Mouse (Mus musculus) liver (tissue): Measurements from ENCODE around the gene Hspb7.

Source experiments
- DNase-seq: peaks from one replicate; pipeline ENCODE4 v3.0.0-alpha.2; 2020; ENCODE audit warnings: mixed read lengths

Gene Hspb7

GRCm38 (mm10) chr4:141451251-141451650 lies 30.7 kb downstream of the Hspb7 start:
- DNase-seq = no peak

- no peak for DNase-seq
Measured at GRCm38 (mm10) chr4:141451916-141452450, 31.4 kb downstream of the Hspb7 start.

GRCm38 (mm10) chr4:141454581-141455350 lies 34.2 kb downstream of the Hspb7 start:
- no peak for DNase-seq

GRCm38 (mm10) chr4:141455526-141455925 lies 34.9 kb downstream of the Hspb7 start:
- no peak for DNase-seq

GRCm38 (mm10) chr4:141456193-141456938 lies 35.8 kb downstream of the Hspb7 start:
- no peak for DNase-seq

- DNase-seq = no peak
Measured at GRCm38 (mm10) chr4:141458236-141458635, 37.7 kb downstream of the Hspb7 start.

- no peak for DNase-seq
Measured at GRCm38 (mm10) chr4:141458888-141459287, 38.3 kb downstream of the Hspb7 start.

- DNase-seq = no peak
Measured at GRCm38 (mm10) chr4:141459766-141460165, 39.2 kb downstream of the Hspb7 start.

- DNase-seq = no peak
Measured at GRCm38 (mm10) chr4:141460481-141460880, 39.9 kb downstream of the Hspb7 start.

GRCm38 (mm10) chr4:141461088-141461487 lies 40.5 kb downstream of the Hspb7 start:
- DNase-seq = no peak

- no peak for DNase-seq
Measured at GRCm38 (mm10) chr4:141461576-141461975, 41.0 kb downstream of the Hspb7 start.

- no peak for DNase-seq
Measured at GRCm38 (mm10) chr4:141463472-141463871, 42.9 kb downstream of the Hspb7 start.

GRCm38 (mm10) chr4:141464722-141465121 lies 44.1 kb downstream of the Hspb7 start:
- DNase-seq = no peak

GRCm38 (mm10) chr4:141465512-141466288 lies 45.1 kb downstream of the Hspb7 start:
- DNase-seq = no peak

- no peak for DNase-seq
Measured at GRCm38 (mm10) chr4:141466289-141466795, 45.8 kb downstream of the Hspb7 start.

GRCm38 (mm10) chr4:141466844-141467580 lies 46.4 kb downstream of the Hspb7 start:
- DNase-seq = no peak

GRCm38 (mm10) chr4:141467581-141467927 lies 47.0 kb downstream of the Hspb7 start:
- no peak for DNase-seq

GRCm38 (mm10) chr4:141468576-141468975 lies 48.0 kb downstream of the Hspb7 start:
- no peak for DNase-seq

- DNase-seq = no peak
Measured at GRCm38 (mm10) chr4:141469343-141469742, 48.8 kb downstream of the Hspb7 start.

- no peak for DNase-seq
Measured at GRCm38 (mm10) chr4:141471491-141471890, 50.9 kb downstream of the Hspb7 start.

GRCm38 (mm10) chr4:141472641-141473321 lies 52.2 kb downstream of the Hspb7 start:
- DNase-seq = no peak

- DNase-seq = no peak
Measured at GRCm38 (mm10) chr4:141474431-141474830, 53.9 kb downstream of the Hspb7 start.
